Mouse (Mus musculus): ENCODE measurements around the gene Iqca. TPM values are rescaled to one million over a fixed set of nuclear protein-coding genes. Genes with fewer than 3 reads are reported as not detected.

Iqca gene
- polyA plus RNA-seq, 1 experiment from 2014 or later, result not detected

DNA sequence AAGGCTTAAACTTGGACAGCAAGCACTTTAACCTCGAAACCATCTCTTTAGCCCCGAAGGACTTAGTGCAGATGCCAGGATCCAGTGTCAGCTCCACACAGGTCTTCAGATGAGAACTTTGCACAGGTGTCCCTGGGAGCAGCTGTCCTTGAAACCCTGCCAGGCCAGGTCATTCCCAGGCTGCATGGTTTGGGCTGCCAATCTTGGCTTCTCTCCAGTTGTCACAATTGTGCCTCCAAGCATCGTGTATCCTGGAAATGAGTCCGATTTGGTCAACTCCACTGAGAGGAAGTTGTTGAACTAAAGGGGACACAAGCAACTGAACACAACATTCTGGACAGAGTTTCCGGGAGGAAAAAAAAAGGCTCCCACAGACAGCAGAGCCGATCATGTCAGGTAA is 8.4 kb upstream of the Iqca start:
- no peaks in the 10 kb centered on the region for H3K36me3 ChIP-seq (ENCODE audit: control insufficient read depth, insufficient read depth, low read length)
- no peaks in the 10 kb centered on the region for H3K9me3 ChIP-seq (replicated peaks; ENCODE audit: control insufficient read depth, low read length)
- ATAC-seq (ENCODE audit: insufficient read depth, low FRiP score), result 0 out of 2 replicates have a peak, but pooled peaks have one; percentile 18
- no peak overlapping the region for H3K27ac ChIP-seq (ENCODE audit: low read length)
- WGBS, result 68% methylated on average over 6 of the region's 6 CpGs
- H3K4me2 ChIP-seq (ENCODE audit: low read depth, low read length), result no peak overlapping the region
- peaks cover 12% of the 10 kb centered on the region for H3K4me1 ChIP-seq (ENCODE audit: control insufficient read depth, insufficient read depth, low read length)
- H3K4me3 ChIP-seq (replicated peaks; ENCODE audit: low read length), result no peak overlapping the region
- H3K27me3 ChIP-seq (ENCODE audit: control insufficient read depth, insufficient read depth, low read length), result no peaks in the 10 kb centered on the region
- no peak overlapping the region for H3K9ac ChIP-seq (ENCODE audit: low read length)

- H3K4me3 ChIP-seq (replicated peaks; ENCODE audit: low read length), result no peak overlapping the region
- H3K27me3 ChIP-seq (ENCODE audit: control insufficient read depth, insufficient read depth, low read length), result no peaks in the 10 kb centered on the region
- no peaks in the 10 kb centered on the region for H3K36me3 ChIP-seq (ENCODE audit: control insufficient read depth, insufficient read depth, low read length)
- WGBS, result 44% methylated on average over 13 of the region's 13 CpGs
- H3K4me2 ChIP-seq (ENCODE audit: low read depth, low read length), result no peak overlapping the region
- no peaks in the 10 kb centered on the region for H3K9me3 ChIP-seq (replicated peaks; ENCODE audit: control insufficient read depth, low read length)
- H3K4me1 ChIP-seq (ENCODE audit: control insufficient read depth, insufficient read depth, low read length), result peaks cover 12% of the 10 kb centered on the region
- no peak overlapping the region for H3K9ac ChIP-seq (ENCODE audit: low read length)
- H3K27ac ChIP-seq (ENCODE audit: low read length), result no peak overlapping the region
- ATAC-seq (ENCODE audit: insufficient read depth, low FRiP score), result no peak
These were observed 6.7 kb upstream of the Iqca start for GRCm38 (mm10) chr1:90159927-90160326.

- 62% methylated on average over 7 of the region's 7 CpGs for WGBS
- Histone ChIP-seq H3K27ac (ENCODE audit: low read length) (no peak overlapping the region), H3K4me2 (ENCODE audit: low read depth, low read length) (no peak overlapping the region), H3K9me3 (replicated peaks; ENCODE audit: control insufficient read depth, low read length) (no peaks in the 10 kb centered on the region), H3K4me1 (ENCODE audit: control insufficient read depth, insufficient read depth, low read length) (peaks cover 11% of the 10 kb centered on the region), H3K36me3 (ENCODE audit: control insufficient read depth, insufficient read depth, low read length) (no peaks in the 10 kb centered on the region), H3K4me3 (replicated peaks; ENCODE audit: low read length) (no peak overlapping the region), H3K9ac (ENCODE audit: low read length) (no peak overlapping the region), H3K27me3 (ENCODE audit: control insufficient read depth, insufficient read depth, low read length) (no peaks in the 10 kb centered on the region)
- no peak for ATAC-seq (ENCODE audit: insufficient read depth, low FRiP score)
These were observed 3.4 kb upstream of the Iqca start for GRCm38 (mm10) chr1:90156589-90156988.

DNA sequence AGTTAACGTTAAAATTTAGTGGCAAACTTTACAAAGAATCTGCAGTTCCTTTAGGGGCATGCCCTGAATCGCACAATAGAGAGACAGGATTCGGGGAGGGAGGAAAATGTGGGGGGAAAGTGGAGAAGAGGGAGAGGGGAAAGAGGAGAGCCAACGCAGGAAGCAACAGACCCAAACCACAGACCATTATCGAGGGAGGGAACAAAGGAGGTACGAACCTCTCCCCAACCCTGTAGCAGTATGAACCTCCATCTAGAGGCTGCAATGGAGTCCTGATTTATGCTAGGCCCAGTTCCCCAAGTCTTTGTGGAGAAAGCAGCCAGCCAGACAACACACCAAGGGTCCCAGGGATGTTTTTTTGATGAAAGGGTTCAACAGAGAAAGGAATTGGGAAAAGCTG is 586 bp upstream of the Iqca start:
- H3K9ac ChIP-seq (ENCODE audit: low read length), result peak overlapping the region; percentile 27

GRCm38 (mm10) chr1:90139729-90140128 is 13.5 kb downstream of the Iqca start:
- ATAC-seq (ENCODE audit: insufficient read depth, low FRiP score), result no peak
- no peak overlapping the region for H3K4me2 ChIP-seq (ENCODE audit: low read depth, low read length)
- no peaks in the 10 kb centered on the region for H3K36me3 ChIP-seq (ENCODE audit: control insufficient read depth, insufficient read depth, low read length)
- no peak overlapping the region for H3K27ac ChIP-seq (ENCODE audit: low read length)
- H3K27me3 ChIP-seq (ENCODE audit: control insufficient read depth, insufficient read depth, low read length), result no peaks in the 10 kb centered on the region
- no peak overlapping the region for H3K9ac ChIP-seq (ENCODE audit: low read length)
- 62% methylated on average over 8 of the region's 8 CpGs for WGBS
- no peak overlapping the region for H3K4me3 ChIP-seq (replicated peaks; ENCODE audit: low read length)
- H3K9me3 ChIP-seq (replicated peaks; ENCODE audit: control insufficient read depth, low read length), result no peaks in the 10 kb centered on the region
- no peaks in the 10 kb centered on the region for H3K4me1 ChIP-seq (ENCODE audit: control insufficient read depth, insufficient read depth, low read length)

More for the DNA sequence above, 586 bp upstream of the Iqca start:
- ATAC-seq (ENCODE audit: insufficient read depth, low FRiP score), result no peak
- H3K4me3 ChIP-seq (replicated peaks; ENCODE audit: low read length), result peak overlapping the region; percentile 13; the same call in 1 of the 2 replicates
- peak overlapping the region; percentile 16; the same call in 1 of the 2 replicates for H3K27ac ChIP-seq (ENCODE audit: low read length)
- H3K36me3 ChIP-seq (ENCODE audit: control insufficient read depth, insufficient read depth, low read length), result no peaks in the 10 kb centered on the region
- no peaks in the 10 kb centered on the region for H3K27me3 ChIP-seq (ENCODE audit: control insufficient read depth, insufficient read depth, low read length)
- no peaks in the 10 kb centered on the region for H3K9me3 ChIP-seq (replicated peaks; ENCODE audit: control insufficient read depth, low read length)
- H3K4me2 ChIP-seq (ENCODE audit: low read depth, low read length), result peak overlapping the region; percentile 49
- H3K4me1 ChIP-seq (ENCODE audit: control insufficient read depth, insufficient read depth, low read length), result peaks cover 11% of the 10 kb centered on the region
- WGBS, result 14% methylated on average over 6 of the region's 6 CpGs

DNA sequence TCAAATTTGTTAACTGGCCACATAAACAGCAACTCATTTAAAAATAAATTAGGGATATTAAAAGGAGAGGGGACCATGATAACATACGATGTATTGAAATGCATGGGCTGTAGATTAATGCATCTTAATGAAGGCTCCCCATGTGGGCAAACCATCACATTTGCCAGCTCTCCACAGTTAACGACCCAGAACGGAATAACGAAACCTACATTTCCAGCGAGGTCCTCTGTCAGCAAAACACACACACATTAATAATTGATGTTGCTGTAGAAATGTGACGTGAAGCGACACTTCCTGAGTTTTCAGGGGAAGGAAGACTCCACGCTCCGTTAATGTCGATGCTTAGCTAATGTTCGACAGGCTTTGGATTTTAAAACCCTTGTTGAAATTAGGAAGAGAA is 20.8 kb downstream of the Iqca start:
- Histone ChIP-seq H3K4me2 (ENCODE audit: low read depth, low read length) (no peak overlapping the region), H3K36me3 (ENCODE audit: control insufficient read depth, insufficient read depth, low read length) (no peaks in the 10 kb centered on the region), H3K27ac (ENCODE audit: low read length) (no peak overlapping the region), H3K27me3 (ENCODE audit: control insufficient read depth, insufficient read depth, low read length) (no peaks in the 10 kb centered on the region), H3K9me3 (replicated peaks; ENCODE audit: control insufficient read depth, low read length) (no peaks in the 10 kb centered on the region), H3K4me1 (ENCODE audit: control insufficient read depth, insufficient read depth, low read length) (no peaks in the 10 kb centered on the region), H3K4me3 (replicated peaks; ENCODE audit: low read length) (no peak overlapping the region), H3K9ac (ENCODE audit: low read length) (no peak overlapping the region)
- no peak for ATAC-seq (ENCODE audit: insufficient read depth, low FRiP score)
- WGBS, result 77% methylated on average over 11 of the region's 11 CpGs

GRCm38 (mm10) chr1:90131982-90132381 is 21.2 kb downstream of the Iqca start:
- Histone ChIP-seq H3K4me2 (ENCODE audit: low read depth, low read length) (no peak overlapping the region), H3K9me3 (replicated peaks; ENCODE audit: control insufficient read depth, low read length) (no peaks in the 10 kb centered on the region), H3K27ac (ENCODE audit: low read length) (no peak overlapping the region), H3K4me1 (ENCODE audit: control insufficient read depth, insufficient read depth, low read length) (no peaks in the 10 kb centered on the region), H3K27me3 (ENCODE audit: control insufficient read depth, insufficient read depth, low read length) (no peaks in the 10 kb centered on the region), H3K9ac (ENCODE audit: low read length) (no peak overlapping the region), H3K36me3 (ENCODE audit: control insufficient read depth, insufficient read depth, low read length) (no peaks in the 10 kb centered on the region), H3K4me3 (replicated peaks; ENCODE audit: low read length) (no peak overlapping the region)
- ATAC-seq (ENCODE audit: insufficient read depth, low FRiP score), result no peak
- 88% methylated on average over 7 of the region's 7 CpGs for WGBS

GRCm38 (mm10) chr1:90124561-90124960 is 28.6 kb downstream of the Iqca start:
- Histone ChIP-seq H3K4me1 (ENCODE audit: control insufficient read depth, insufficient read depth, low read length) (no peaks in the 10 kb centered on the region), H3K4me2 (ENCODE audit: low read depth, low read length) (no peak overlapping the region), H3K27me3 (ENCODE audit: control insufficient read depth, insufficient read depth, low read length) (no peaks in the 10 kb centered on the region), H3K9me3 (replicated peaks; ENCODE audit: control insufficient read depth, low read length) (no peaks in the 10 kb centered on the region), H3K27ac (ENCODE audit: low read length) (no peak overlapping the region), H3K4me3 (replicated peaks; ENCODE audit: low read length) (no peak overlapping the region), H3K9ac (ENCODE audit: low read length) (no peak overlapping the region), H3K36me3 (ENCODE audit: control insufficient read depth, insufficient read depth, low read length) (no peaks in the 10 kb centered on the region)
- WGBS, result 90% methylated on average over 12 of the region's 12 CpGs
- ATAC-seq (ENCODE audit: insufficient read depth, low FRiP score), result no peak

- no peak for ATAC-seq (ENCODE audit: insufficient read depth, low FRiP score)
- H3K4me3 ChIP-seq (replicated peaks; ENCODE audit: low read length), result no peak overlapping the region
- H3K36me3 ChIP-seq (ENCODE audit: control insufficient read depth, insufficient read depth, low read length), result no peaks in the 10 kb centered on the region
- H3K27ac ChIP-seq (ENCODE audit: low read length), result no peak overlapping the region
- 0 out of 2 replicates have a peak, but pooled peaks cover 2% of the 10 kb centered on the region for H3K4me1 ChIP-seq (ENCODE audit: control insufficient read depth, insufficient read depth, low read length)
- no peaks in the 10 kb centered on the region for H3K9me3 ChIP-seq (replicated peaks; ENCODE audit: control insufficient read depth, low read length)
- no peaks in the 10 kb centered on the region for H3K27me3 ChIP-seq (ENCODE audit: control insufficient read depth, insufficient read depth, low read length)
- H3K9ac ChIP-seq (ENCODE audit: low read length), result no peak overlapping the region
- 82% methylated on average over 6 of the region's 6 CpGs for WGBS
- no peak overlapping the region for H3K4me2 ChIP-seq (ENCODE audit: low read depth, low read length)
These were observed 32.5 kb downstream of the Iqca start for GRCm38 (mm10) chr1:90120706-90121105.

DNA sequence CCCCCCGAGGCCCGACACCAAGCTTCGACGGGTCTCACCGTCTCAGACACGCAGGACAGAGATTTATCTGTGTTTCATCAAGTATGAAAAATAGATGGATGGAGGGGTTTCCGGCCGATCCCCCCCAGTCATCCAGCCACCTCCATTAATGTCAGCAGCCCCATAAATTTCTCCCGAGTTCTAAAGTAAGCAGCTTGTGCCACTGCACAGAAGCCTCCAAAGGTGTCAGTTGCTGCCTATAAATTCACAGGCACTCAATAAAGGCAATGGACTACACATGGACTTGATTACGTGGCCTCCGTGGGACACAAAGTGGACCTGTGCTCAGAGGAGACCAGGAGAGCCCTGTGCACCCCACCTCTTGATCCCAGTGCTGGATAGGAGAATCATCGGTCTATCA is 34.0 kb downstream of the Iqca start:
- no peaks in the 10 kb centered on the region for H3K9me3 ChIP-seq (replicated peaks; ENCODE audit: control insufficient read depth, low read length)
- no peak for ATAC-seq (ENCODE audit: insufficient read depth, low FRiP score)
- no peaks in the 10 kb centered on the region for H3K36me3 ChIP-seq (ENCODE audit: control insufficient read depth, insufficient read depth, low read length)
- H3K4me2 ChIP-seq (ENCODE audit: low read depth, low read length), result no peak overlapping the region
- H3K4me3 ChIP-seq (replicated peaks; ENCODE audit: low read length), result no peak overlapping the region
- 0 out of 2 replicates have a peak, but pooled peaks cover 5% of the 10 kb centered on the region for H3K4me1 ChIP-seq (ENCODE audit: control insufficient read depth, insufficient read depth, low read length)
- H3K9ac ChIP-seq (ENCODE audit: low read length), result no peak overlapping the region
- no peaks in the 10 kb centered on the region for H3K27me3 ChIP-seq (ENCODE audit: control insufficient read depth, insufficient read depth, low read length)
- WGBS, result 56% methylated on average over 12 of the region's 12 CpGs
- no peak overlapping the region for H3K27ac ChIP-seq (ENCODE audit: low read length)

All from stomach, embryonic 16.5 days (tissue).